Mouse (Mus musculus) myocyte (in vitro differentiated cells): Measurements from ENCODE around the gene Akt2. TPM values are rescaled to one million over a fixed set of nuclear protein-coding genes. Genes with fewer than 3 reads are reported as not detected.

Source experiments
- H3K27me3 ChIP-seq: one replicate; pipeline ENCODE4 v1.6.1; 2011; ENCODE audit not compliant: control insufficient read depth, insufficient read depth, insufficient read length
- H3K36me3 ChIP-seq: one replicate; pipeline ENCODE4 v1.6.1; 2011; ENCODE audit not compliant: control insufficient read depth, insufficient read depth
- H3K4me2 ChIP-seq: one replicate; pipeline ENCODE4 v1.6.1; 2011; ENCODE audit warnings: low read depth, control low read depth
- H3K4me3 ChIP-seq: one replicate; pipeline ENCODE4 v1.5.1; 2011; ENCODE audit warnings: mild to moderate bottlenecking, control low read depth, moderate library complexity
- H3K79me2 ChIP-seq: one replicate; pipeline ENCODE4 v1.6.1; 2011; ENCODE audit not compliant: control insufficient read depth, insufficient read depth
- H3ac ChIP-seq: one replicate; pipeline ENCODE4 v1.6.1; 2011; ENCODE audit not compliant: control insufficient read depth, insufficient read length
- CEBPB ChIP-seq: IDR thresholded peaks from 2 replicates; pipeline ENCODE4 v1.6.1; 2011; ENCODE audit warnings: mild to moderate bottlenecking, moderate library complexity; ENCODE audit not compliant: poor library complexity, insufficient read depth, severe bottlenecking
- E2F4 ChIP-seq: IDR thresholded peaks from one replicate; pipeline ENCODE4 v1.6.1; 2011; ENCODE audit warnings: mild to moderate bottlenecking, control low read depth, moderate library complexity; ENCODE audit not compliant: insufficient read depth
- MAX ChIP-seq: IDR thresholded peaks from one replicate; pipeline ENCODE4 v1.6.1; 2011; ENCODE audit warnings: low read depth, mild to moderate bottlenecking, control low read depth
- MYOD1 ChIP-seq, 3 experiments: IDR thresholded peaks; one replicate each; pipeline ENCODE4 v1.6.1; 2011; ENCODE audit warnings: control low read depth in 2 of 3, low read depth in 2 of 3, mild to moderate bottlenecking in 2 of 3, moderate library complexity in 1 of 3; ENCODE audit not compliant: insufficient read length in 2 of 3, control insufficient read depth in 1 of 3
- MYOG ChIP-seq, 3 experiments: IDR thresholded peaks; one replicate each; pipeline ENCODE4 v1.6.1; 2011; ENCODE audit warnings: control low read depth in 2 of 3, low read depth in 2 of 3, mild to moderate bottlenecking in 2 of 3; ENCODE audit not compliant: insufficient read length in 2 of 3, control insufficient read depth in 1 of 3, insufficient read depth in 1 of 3
- POLR2A ChIP-seq: IDR thresholded peaks from one replicate; pipeline ENCODE4 v1.6.1; 2011; ENCODE audit warnings: low read depth, mild to moderate bottlenecking, control low read depth, moderate library complexity; ENCODE audit not compliant: insufficient read length
- POLR2AphosphoS2 ChIP-seq: IDR thresholded peaks from one replicate; pipeline ENCODE4 v1.6.1; 2011; ENCODE audit warnings: low read depth, control low read depth; ENCODE audit not compliant: insufficient read length
- REST ChIP-seq: IDR thresholded peaks from one replicate; pipeline ENCODE4 v1.6.1; 2011; ENCODE audit warnings: mild to moderate bottlenecking, control low read depth, moderate library complexity; ENCODE audit not compliant: insufficient read depth, insufficient read length
- SRF ChIP-seq: IDR thresholded peaks from one replicate; pipeline ENCODE4 v1.6.1; 2011; ENCODE audit warnings: low read depth; ENCODE audit not compliant: control insufficient read depth, insufficient read length
- TCF12 ChIP-seq: IDR thresholded peaks from one replicate; pipeline ENCODE4 v1.6.1; 2011; ENCODE audit warnings: mild to moderate bottlenecking, control low read depth; ENCODE audit not compliant: poor library complexity, insufficient read depth, severe bottlenecking
- TCF3 ChIP-seq: IDR thresholded peaks from one replicate; pipeline ENCODE4 v1.6.1; 2011; ENCODE audit warnings: low read depth, control low read depth; ENCODE audit not compliant: insufficient read length
- USF1 ChIP-seq: IDR thresholded peaks from one replicate; pipeline ENCODE4 v1.6.1; 2011; ENCODE audit warnings: low read depth, mild to moderate bottlenecking, control low read depth, moderate library complexity
- polyA plus RNA-seq: library from polyadenylated mRNA; unstranded; fragments of >200 nt; fragmentation: generic; extraction: Trizol; gene quantifications from one replicate; pipeline ENCODE4 v1.2.1, GENCODE M21; 2012; ENCODE audit warnings: missing spikeins

Akt2 gene
- polyA plus RNA-seq, 1 experiment = 343 TPM

DNA sequence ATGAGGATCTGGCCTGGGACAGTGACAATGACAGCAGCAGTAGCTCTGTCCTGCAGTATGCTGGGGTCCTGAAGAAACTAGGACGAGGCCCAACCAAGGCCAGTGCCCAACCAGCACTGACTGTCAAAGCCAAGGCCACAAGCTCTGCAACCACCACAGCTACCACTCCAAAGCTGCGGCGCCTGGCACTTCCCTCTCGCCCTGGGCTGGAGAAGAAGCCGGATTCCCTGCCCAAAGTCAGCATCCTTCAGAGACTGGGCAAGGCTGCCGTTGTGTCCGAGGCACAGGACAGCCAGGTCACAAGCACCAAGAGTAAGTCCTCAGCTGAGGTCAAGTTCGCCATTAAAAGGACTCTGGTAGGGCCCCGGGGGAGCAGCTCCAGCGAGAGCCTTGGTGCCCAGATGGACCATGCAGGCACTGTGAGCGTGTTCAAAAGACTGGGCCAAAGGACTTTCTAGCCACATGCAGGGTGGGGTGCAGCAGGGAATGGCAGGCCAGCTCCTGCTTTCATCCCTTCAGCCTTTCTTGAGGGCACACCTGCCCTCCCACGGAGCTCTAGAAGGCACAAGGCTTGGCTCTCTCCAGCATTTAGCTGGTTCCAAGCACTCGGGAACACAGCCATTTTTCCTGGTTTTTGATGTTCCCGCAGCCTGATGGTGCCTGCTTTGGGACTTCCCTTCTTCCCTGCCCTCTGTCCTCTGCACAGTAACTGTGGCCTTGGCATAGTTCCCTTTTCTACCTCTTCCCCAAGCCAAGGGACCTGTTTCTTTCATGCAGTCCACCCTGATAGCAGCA is 10.8 kb upstream of the Akt2 start:
- Histone ChIP-seq H3K4me2 (no peak overlapping the region), H3K79me2 (no peaks in the 10 kb centered on the region), H3ac (no peak overlapping the region), H3K4me3 (no peak overlapping the region), H3K27me3 (no peaks in the 10 kb centered on the region), H3K36me3 (peaks cover 23% of the 10 kb centered on the region)
- TF ChIP-seq MYOD1 (IDR thresholded peaks at IDR 0.05; ENCODE audit: control insufficient read depth in 1 of 3, insufficient read length in 2 of 3, low read depth in 2 of 3) (no peak), REST (no peak), CEBPB (no peak), E2F4 (no peak), SRF (no peak), POLR2AphosphoS2 (no peak), MYOG (IDR thresholded peaks at IDR 0.05; ENCODE audit: control insufficient read depth in 1 of 3, insufficient read depth in 1 of 3, insufficient read length in 2 of 3, low read depth in 2 of 3) (no peak), MAX (no peak)

DNA sequence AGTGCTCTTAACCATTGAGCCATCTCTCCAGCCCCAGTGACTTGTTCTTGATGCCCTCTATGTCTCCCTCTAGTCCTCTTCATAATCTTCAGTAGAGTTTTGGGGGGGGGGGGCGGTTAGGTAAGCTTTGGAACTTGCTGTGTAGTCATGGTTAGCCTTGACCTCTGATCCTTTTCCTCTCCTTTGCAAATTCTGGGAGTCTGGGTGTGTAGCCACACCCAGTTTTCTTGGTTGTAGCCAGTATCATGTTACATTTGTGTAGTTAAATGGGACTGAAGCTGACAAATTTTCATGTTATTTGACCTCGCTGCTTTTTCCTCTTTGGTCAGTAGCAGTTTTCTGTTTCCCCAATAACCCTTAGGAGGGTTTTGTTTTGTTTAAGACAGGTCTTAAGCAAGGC is 4.5 kb upstream of the Akt2 start:
- Histone ChIP-seq H3K36me3 (peaks cover 3% of the 10 kb centered on the region), H3K4me3 (no peak overlapping the region), H3K79me2 (peaks cover 1% of the 10 kb centered on the region), H3K4me2 (peak overlapping the region; percentile 28), H3K27me3 (no peaks in the 10 kb centered on the region), H3ac (no peak overlapping the region)
- TF ChIP-seq MYOD1 (IDR thresholded peaks at IDR 0.05; ENCODE audit: control insufficient read depth in 1 of 3, insufficient read length in 2 of 3, low read depth in 2 of 3) = no peak
- no peak for TF ChIP-seq USF1
- TF ChIP-seq MAX = no peak
- TF ChIP-seq TCF3 = no peak
- TF ChIP-seq SRF = no peak
- TF ChIP-seq TCF12 = no peak
- TF ChIP-seq POLR2AphosphoS2 = no peak
- TF ChIP-seq E2F4 = no peak
- TF ChIP-seq MYOG (IDR thresholded peaks at IDR 0.05; ENCODE audit: control insufficient read depth in 1 of 3, insufficient read depth in 1 of 3, insufficient read length in 2 of 3, low read depth in 2 of 3) = no peak
- no peak for TF ChIP-seq POLR2A
- no peak for TF ChIP-seq CEBPB
- TF ChIP-seq REST = no peak

DNA sequence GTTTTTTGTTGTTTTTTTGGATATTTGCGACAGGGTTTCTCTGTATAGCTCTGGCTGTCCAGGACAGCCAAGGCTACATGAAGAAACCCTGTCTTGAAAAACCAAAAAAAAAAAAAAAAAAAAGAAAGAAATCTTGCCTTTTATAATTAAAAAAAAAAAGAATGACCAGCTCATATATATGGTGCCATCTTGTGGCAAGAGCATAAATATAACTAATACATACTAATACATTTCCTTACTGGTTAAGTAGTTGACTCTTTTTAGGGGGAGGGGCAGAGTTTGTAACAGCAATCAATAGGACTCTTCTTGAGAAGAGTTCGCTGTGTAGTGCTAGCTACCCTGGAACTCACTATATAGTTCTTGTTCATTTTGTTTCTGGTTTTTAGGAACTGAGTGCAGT is 3.6 kb upstream of the Akt2 start:
- peaks cover 3% of the 10 kb centered on the region for H3K36me3 ChIP-seq
- TF ChIP-seq SRF (no peak), CEBPB (no peak), POLR2AphosphoS2 (no peak), E2F4 (no peak), USF1 (no peak), MYOG (IDR thresholded peaks at IDR 0.05; ENCODE audit: control insufficient read depth in 1 of 3, insufficient read depth in 1 of 3, insufficient read length in 2 of 3, low read depth in 2 of 3) (no peak), TCF12 (no peak)
- H3ac ChIP-seq = no peak overlapping the region
- no peak overlapping the region for H3K4me3 ChIP-seq
- H3K27me3 ChIP-seq = no peaks in the 10 kb centered on the region
- H3K4me2 ChIP-seq = no peak overlapping the region
- peaks cover 10% of the 10 kb centered on the region for H3K79me2 ChIP-seq

DNA sequence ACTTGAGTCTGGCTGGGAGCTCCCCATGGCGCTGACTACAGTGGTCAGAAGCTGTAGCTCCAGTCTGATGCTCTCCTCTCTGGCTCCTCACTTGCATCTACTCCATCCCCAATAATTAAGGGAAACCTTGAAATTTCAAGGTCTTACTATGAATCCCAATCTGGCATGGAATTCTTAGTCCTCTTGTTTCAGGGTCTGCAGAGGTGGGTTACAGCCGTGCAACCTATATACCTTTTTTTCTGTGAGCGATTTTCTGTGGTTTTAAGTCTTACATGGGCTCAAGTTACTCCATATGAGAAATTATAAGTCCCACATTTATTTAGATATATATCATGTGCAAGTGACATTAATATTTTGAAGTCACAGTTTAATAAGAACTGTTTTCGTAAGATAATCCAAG is 1.3 kb upstream of the Akt2 start:
- Histone ChIP-seq H3K4me3 (no peak overlapping the region), H3K79me2 (peaks cover 34% of the 10 kb centered on the region), H3K27me3 (no peaks in the 10 kb centered on the region), H3K4me2 (no peak overlapping the region), H3K36me3 (no peaks in the 10 kb centered on the region), H3ac (no peak overlapping the region)
- no peak for TF ChIP-seq MAX
- no peak for TF ChIP-seq CEBPB
- no peak for TF ChIP-seq REST
- no peak for TF ChIP-seq TCF3
- TF ChIP-seq USF1 = no peak
- TF ChIP-seq SRF = no peak

DNA sequence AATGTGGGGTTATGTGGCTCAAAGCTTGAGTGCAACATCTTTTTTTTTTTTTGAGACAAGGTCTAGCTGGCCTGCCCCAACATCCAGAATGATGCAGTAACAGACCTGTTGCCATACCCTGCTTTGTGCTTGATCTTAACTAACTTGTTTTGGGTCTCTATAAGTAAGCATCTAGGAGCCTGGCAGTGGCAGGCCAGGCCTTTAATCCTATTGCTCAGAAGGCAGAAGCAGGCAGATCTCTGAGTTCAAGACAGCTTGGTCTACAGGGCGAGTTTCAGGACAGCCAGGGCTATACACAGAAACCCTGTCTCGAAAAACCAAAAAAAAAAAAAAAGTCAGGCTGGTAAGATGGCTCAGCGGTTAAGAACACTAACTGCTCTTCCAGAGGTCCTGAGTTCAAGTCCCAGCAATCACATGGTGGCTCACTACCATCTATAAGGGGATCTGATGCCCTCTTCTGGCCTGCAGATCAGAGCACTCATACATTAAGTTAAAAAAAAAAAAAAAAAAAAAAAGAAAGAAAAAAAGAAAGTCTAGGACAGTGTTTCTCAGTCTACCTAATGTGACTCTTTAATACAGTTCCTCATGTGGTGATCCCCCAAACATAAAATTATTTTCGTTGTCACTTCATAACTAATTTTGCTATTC is 662 bp upstream of the Akt2 start:
- peak overlapping the region; percentile 78 for H3K4me3 ChIP-seq

More for the DNA sequence above, 662 bp upstream of the Akt2 start:
- H3K27me3 ChIP-seq = no peaks in the 10 kb centered on the region
- H3K36me3 ChIP-seq = no peaks in the 10 kb centered on the region
- no peak for TF ChIP-seq MAX
- peaks cover 40% of the 10 kb centered on the region for H3K79me2 ChIP-seq
- H3K4me2 ChIP-seq = peak overlapping the region; percentile 100
- no peak overlapping the region for H3ac ChIP-seq
